Mouse (Mus musculus): Measurements from ENCODE around the gene Barx2. TPM values are rescaled to one million over a fixed set of nuclear protein-coding genes. Genes with fewer than 3 reads are reported as not detected.

Barx2 gene
- total RNA-seq, 1 experiment: 0.18 TPM

- Histone ChIP-seq H3K9ac (ENCODE audit: insufficient read depth, low read depth, low read length, poor library complexity, severe bottlenecking) (no peak overlapping the region), H3K4me1 (ENCODE audit: control insufficient read depth in 2 of 2, insufficient read depth in 2 of 2, low read length in 2 of 2, poor library complexity in 1 of 2) (0 out of 4 replicates have a peak, but pooled peaks cover 1 to 2% of the 10 kb centered on the region in 2 experiments), H3K4me3 (ENCODE audit: insufficient read depth in 1 of 2, low read depth in 1 of 2, low read length in 2 of 2, poor library complexity in 1 of 2, severe bottlenecking in 1 of 2) (no peak overlapping the region), H3K27ac (ENCODE audit: insufficient read depth, low read depth, low read length, poor library complexity, severe bottlenecking) (no peak overlapping the region), H3K36me3 (ENCODE audit: control insufficient read depth, insufficient read depth, low read length, poor library complexity, severe bottlenecking) (no peaks in the 10 kb centered on the region), H3K9me3 (ENCODE audit: control insufficient read depth, insufficient read depth, low read depth, low read length) (no peaks in the 10 kb centered on the region)
- no peak for TF ChIP-seq HCFC1 (IDR thresholded peaks at IDR 0.05; ENCODE audit: borderline replicate concordance, insufficient read depth, low read length)
- no peak for TF ChIP-seq ZNF384 (IDR thresholded peaks at IDR 0.05; ENCODE audit: low read depth, low read length)
- no peak for TF ChIP-seq MAFK (IDR thresholded peaks at IDR 0.05; ENCODE audit: insufficient read depth, low read depth, low read length)
- TF ChIP-seq CHD2 (IDR thresholded peaks at IDR 0.05; ENCODE audit: low read depth, low read length): no peak
- no peak for TF ChIP-seq ZC3H11A (IDR thresholded peaks at IDR 0.05; ENCODE audit: borderline replicate concordance, low read depth, low read length)
- peak; percentile 42 for DNase-seq (ENCODE audit: low read depth, low spot score)
- in situ Hi-C loops (cut with MboI; ENCODE audit: low sequenced_read_pairs in 2 of 2, unreplicated experiment in 2 of 2): no loop called here
These were observed 18.4 kb upstream of the Barx2 start for GRCm38 (mm10) chr9:31931691-31932090.

DNA sequence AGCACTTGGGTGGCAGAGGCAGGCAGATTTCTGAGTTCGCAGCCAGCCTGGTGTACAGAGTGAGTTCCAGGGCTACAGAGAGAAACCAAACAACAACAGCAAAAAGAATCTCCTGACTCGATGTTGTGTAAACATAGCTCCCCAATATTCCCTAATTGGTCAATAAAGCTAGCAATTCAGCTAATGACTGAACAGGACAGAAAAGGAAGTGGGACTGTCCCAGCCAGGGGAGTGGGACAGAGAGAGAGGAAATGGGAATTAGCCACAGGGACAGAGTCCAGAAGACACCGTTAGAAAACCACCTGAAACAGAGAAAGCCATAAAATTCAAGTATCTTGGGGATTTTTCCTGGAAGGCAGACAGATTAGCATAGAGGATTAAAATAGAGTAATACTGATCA is 18.0 kb upstream of the Barx2 start:
- in situ Hi-C loops (cut with MboI; ENCODE audit: low sequenced_read_pairs in 2 of 2, unreplicated experiment in 2 of 2): no loop called here
- Histone ChIP-seq H3K27ac (ENCODE audit: insufficient read depth, low read depth, low read length, poor library complexity, severe bottlenecking) (no peak overlapping the region), H3K9ac (ENCODE audit: insufficient read depth, low read depth, low read length, poor library complexity, severe bottlenecking) (no peak overlapping the region), H3K36me3 (ENCODE audit: control insufficient read depth, insufficient read depth, low read length, poor library complexity, severe bottlenecking) (no peaks in the 10 kb centered on the region), H3K4me3 (ENCODE audit: insufficient read depth in 1 of 2, low read depth in 1 of 2, low read length in 2 of 2, poor library complexity in 1 of 2, severe bottlenecking in 1 of 2) (no peak overlapping the region), H3K4me1 (ENCODE audit: control insufficient read depth in 2 of 2, insufficient read depth in 2 of 2, low read length in 2 of 2, poor library complexity in 1 of 2) (0 out of 4 replicates have a peak, but pooled peaks cover 1 to 2% of the 10 kb centered on the region in 2 experiments), H3K9me3 (ENCODE audit: control insufficient read depth, insufficient read depth, low read depth, low read length) (no peaks in the 10 kb centered on the region)
- TF ChIP-seq MAFK (IDR thresholded peaks at IDR 0.05; ENCODE audit: insufficient read depth, low read depth, low read length) (no peak), ZNF384 (IDR thresholded peaks at IDR 0.05; ENCODE audit: low read depth, low read length) (no peak), CHD2 (IDR thresholded peaks at IDR 0.05; ENCODE audit: low read depth, low read length) (no peak), HCFC1 (IDR thresholded peaks at IDR 0.05; ENCODE audit: borderline replicate concordance, insufficient read depth, low read length) (no peak), ZC3H11A (IDR thresholded peaks at IDR 0.05; ENCODE audit: borderline replicate concordance, low read depth, low read length) (no peak)
- DNase-seq (ENCODE audit: low read depth, low spot score): no peak

DNA sequence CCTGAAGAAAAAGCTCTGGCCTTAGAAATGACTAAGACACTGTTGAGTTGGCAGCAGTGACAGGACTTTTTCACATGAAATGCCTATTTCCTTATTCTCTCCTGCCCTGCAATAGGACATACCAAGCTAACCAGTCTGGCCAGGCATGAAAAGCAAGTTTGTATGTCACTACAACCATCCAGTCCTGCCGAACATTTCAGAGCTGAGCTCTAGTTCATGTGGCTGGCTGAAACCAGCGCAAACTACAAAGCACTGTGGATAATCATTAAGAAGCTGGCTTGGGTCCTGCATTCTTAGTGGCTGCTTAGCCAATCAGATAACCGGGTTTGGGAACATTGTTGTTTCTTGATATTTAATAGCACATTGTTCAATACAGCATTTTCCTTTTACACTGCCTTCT is 13.5 kb upstream of the Barx2 start:
- no peak for DNase-seq (ENCODE audit: low read depth, low spot score)
- Histone ChIP-seq H3K27ac (ENCODE audit: insufficient read depth, low read depth, low read length, poor library complexity, severe bottlenecking) (no peak overlapping the region), H3K9ac (ENCODE audit: insufficient read depth, low read depth, low read length, poor library complexity, severe bottlenecking) (no peak overlapping the region), H3K4me1 (ENCODE audit: control insufficient read depth in 2 of 2, insufficient read depth in 2 of 2, low read length in 2 of 2, poor library complexity in 1 of 2) (no peaks in the 10 kb centered on the region), H3K36me3 (ENCODE audit: control insufficient read depth, insufficient read depth, low read length, poor library complexity, severe bottlenecking) (no peaks in the 10 kb centered on the region), H3K4me3 (ENCODE audit: insufficient read depth in 1 of 2, low read depth in 1 of 2, low read length in 2 of 2, poor library complexity in 1 of 2, severe bottlenecking in 1 of 2) (no peak overlapping the region), H3K9me3 (ENCODE audit: control insufficient read depth, insufficient read depth, low read depth, low read length) (no peaks in the 10 kb centered on the region)
- in situ Hi-C loops (cut with MboI; ENCODE audit: low sequenced_read_pairs in 2 of 2, unreplicated experiment in 2 of 2): no loop called here
- TF ChIP-seq CHD2 (IDR thresholded peaks at IDR 0.05; ENCODE audit: low read depth, low read length) (no peak), HCFC1 (IDR thresholded peaks at IDR 0.05; ENCODE audit: borderline replicate concordance, insufficient read depth, low read length) (no peak), MAFK (IDR thresholded peaks at IDR 0.05; ENCODE audit: insufficient read depth, low read depth, low read length) (no peak), ZC3H11A (IDR thresholded peaks at IDR 0.05; ENCODE audit: borderline replicate concordance, low read depth, low read length) (no peak), ZNF384 (IDR thresholded peaks at IDR 0.05; ENCODE audit: low read depth, low read length) (no peak)

GRCm38 (mm10) chr9:31925830-31926624 is 12.8 kb upstream of the Barx2 start:
- Histone ChIP-seq H3K4me3 (ENCODE audit: insufficient read depth in 1 of 2, low read depth in 1 of 2, low read length in 2 of 2, poor library complexity in 1 of 2, severe bottlenecking in 1 of 2) (no peak overlapping the region), H3K36me3 (ENCODE audit: control insufficient read depth, insufficient read depth, low read length, poor library complexity, severe bottlenecking) (no peaks in the 10 kb centered on the region), H3K27ac (ENCODE audit: insufficient read depth, low read depth, low read length, poor library complexity, severe bottlenecking) (no peak overlapping the region), H3K9me3 (ENCODE audit: control insufficient read depth, insufficient read depth, low read depth, low read length) (no peaks in the 10 kb centered on the region), H3K4me1 (ENCODE audit: control insufficient read depth in 2 of 2, insufficient read depth in 2 of 2, low read length in 2 of 2, poor library complexity in 1 of 2) (no peaks in the 10 kb centered on the region), H3K9ac (ENCODE audit: insufficient read depth, low read depth, low read length, poor library complexity, severe bottlenecking) (no peak overlapping the region)
- TF ChIP-seq ZC3H11A (IDR thresholded peaks at IDR 0.05; ENCODE audit: borderline replicate concordance, low read depth, low read length) (peak; percentile 99), HCFC1 (IDR thresholded peaks at IDR 0.05; ENCODE audit: borderline replicate concordance, insufficient read depth, low read length) (no peak), CHD2 (IDR thresholded peaks at IDR 0.05; ENCODE audit: low read depth, low read length) (no peak), ZNF384 (IDR thresholded peaks at IDR 0.05; ENCODE audit: low read depth, low read length) (0 out of 2 replicates have a peak, but pooled peaks have one; percentile 22), MAFK (IDR thresholded peaks at IDR 0.05; ENCODE audit: insufficient read depth, low read depth, low read length) (peak; percentile 97)
- in situ Hi-C loops (cut with MboI; ENCODE audit: low sequenced_read_pairs in 2 of 2, unreplicated experiment in 2 of 2): no loop called here
- DNase-seq (ENCODE audit: low read depth, low spot score): peak; percentile 65
